Mouse (Mus musculus) NIH3T3 (cell line): ENCODE data around the gene AA467197.
A peak's percentile ranks its signal among the peaks of the same experiment; 100 is the strongest.

Experiments
- DNase-seq: peaks from one replicate; pipeline ENCODE4 v3.0.0-alpha.2; 2012; ENCODE audit warnings: low read depth

AA467197 gene

GRCm38 (mm10) chr2:122638029-122638428, 1.2 kb downstream of the AA467197 start:
- DNase-seq = no peak

- no peak for DNase-seq
Measured at GRCm38 (mm10) chr2:122638673-122639072, 1.9 kb downstream of the AA467197 start.

- peak; percentile 70 for DNase-seq
Measured at GRCm38 (mm10) chr2:122652096-122653084, 15.6 kb downstream of the AA467197 start.

GRCm38 (mm10) chr2:122656052-122656451, 19.3 kb downstream of the AA467197 start:
- no peak for DNase-seq

- DNase-seq = no peak
Measured at GRCm38 (mm10) chr2:122656767-122657166, 20.0 kb downstream of the AA467197 start.

DNA sequence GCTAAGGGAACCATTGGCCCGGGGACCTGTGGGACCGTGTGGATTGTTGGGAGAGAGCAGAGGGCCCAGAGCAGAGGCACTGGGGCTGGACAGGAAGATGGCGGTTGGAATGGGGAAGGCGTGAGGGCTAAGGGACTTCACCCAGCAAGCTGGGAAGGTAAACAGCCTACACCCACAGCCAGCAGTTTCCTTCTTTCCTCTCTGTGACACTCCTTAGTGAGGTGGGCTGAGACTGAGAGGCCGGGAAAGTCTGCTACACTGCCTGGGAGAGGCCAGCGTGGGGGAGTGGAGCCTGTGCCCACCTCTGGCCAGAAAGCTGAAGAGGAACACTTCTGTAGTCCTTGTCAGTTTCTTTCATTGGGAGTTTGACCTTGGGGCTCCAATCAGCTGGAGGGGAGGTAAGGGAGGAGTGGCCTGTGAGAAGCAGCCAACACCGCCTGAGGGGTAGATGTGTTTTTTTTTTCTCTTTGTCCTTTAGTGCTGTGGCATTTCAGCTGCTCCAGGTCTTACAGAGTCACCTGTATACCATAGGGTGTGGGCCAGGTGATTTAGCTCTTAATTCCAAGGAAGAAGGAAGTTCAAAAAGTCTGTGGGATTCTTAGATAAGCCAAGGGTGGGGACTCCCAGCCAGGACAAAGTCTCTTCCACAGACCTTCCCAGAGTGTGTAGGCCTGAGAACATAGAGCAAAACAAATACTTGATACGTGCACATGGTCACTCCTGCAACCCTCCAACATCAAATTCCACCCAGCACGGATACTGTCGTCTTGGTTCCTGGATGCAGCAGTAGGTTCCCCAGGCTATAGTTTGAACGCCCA, 21.1 kb downstream of the AA467197 start:
- DNase-seq = no peak

- DNase-seq = no peak
Measured at GRCm38 (mm10) chr2:122659825-122660224, 23.0 kb downstream of the AA467197 start.

- peak; percentile 54 for DNase-seq
Measured at GRCm38 (mm10) chr2:122665253-122665972, 28.6 kb downstream of the AA467197 start.

DNA sequence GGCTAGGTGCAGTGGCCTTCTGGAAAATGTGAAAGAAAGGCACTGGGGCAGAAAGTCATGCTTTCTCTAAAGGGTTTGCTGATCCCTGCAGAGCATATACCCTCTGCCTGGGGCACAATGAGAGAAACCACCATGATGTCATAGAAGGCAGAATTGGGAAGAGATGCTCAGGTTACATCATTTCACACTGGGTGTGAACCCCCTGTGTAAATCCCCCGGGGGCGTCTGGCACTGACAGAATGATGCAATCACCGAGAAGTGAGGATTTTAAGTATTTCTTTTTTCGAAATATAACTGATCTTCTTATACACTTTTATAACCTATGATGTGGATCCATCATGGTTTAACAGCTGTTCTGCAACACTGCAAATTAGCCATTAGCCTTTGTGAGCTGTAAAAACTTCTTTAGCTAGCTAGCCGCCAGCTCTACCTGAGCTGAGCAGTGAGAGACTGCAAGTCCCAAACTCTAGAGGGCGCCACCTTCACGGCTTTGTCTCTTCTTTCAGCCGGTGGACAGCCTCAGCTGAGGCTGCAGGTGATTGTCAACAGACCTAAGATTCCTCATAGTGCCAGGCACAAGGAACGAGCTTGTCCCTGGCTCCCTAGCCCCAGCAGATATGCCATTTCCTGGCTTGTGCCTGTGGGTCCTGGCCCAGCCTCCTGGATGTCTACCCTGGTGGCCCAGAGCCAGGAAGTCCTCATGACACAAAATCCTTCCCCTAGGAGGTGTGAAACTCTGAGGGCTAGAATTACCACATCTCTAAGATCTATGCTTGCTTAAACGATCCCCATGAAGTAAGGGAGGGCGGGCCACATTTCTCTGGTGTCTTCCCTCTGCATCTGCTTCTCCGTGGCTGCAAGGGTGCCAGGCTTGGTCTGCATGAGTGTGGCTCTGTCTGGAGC, 29.4 kb downstream of the AA467197 start:
- peak; percentile 58 for DNase-seq

DNA sequence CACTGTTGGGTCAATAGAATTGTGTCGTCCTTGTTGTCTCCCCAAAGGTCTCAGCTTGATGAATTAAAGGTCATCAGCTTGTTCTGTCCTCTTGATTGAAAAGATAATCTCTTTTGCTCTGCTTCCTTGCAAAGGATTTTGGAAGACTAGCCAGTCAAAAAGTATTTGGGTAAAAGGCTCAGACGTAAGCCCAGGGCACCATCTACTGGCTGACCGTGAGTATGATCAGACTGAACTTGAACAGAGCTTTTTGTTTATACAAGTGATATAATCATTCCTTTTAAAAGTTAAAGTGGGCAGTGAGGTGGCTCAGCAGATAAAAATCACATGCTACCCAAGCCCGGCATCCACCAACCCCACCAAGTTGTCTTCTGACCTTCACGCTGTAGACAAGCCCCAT, 31.1 kb downstream of the AA467197 start:
- DNase-seq = peak; percentile 85

- no peak for DNase-seq
Measured at GRCm38 (mm10) chr2:122671714-122672113, 34.9 kb downstream of the AA467197 start.

DNA sequence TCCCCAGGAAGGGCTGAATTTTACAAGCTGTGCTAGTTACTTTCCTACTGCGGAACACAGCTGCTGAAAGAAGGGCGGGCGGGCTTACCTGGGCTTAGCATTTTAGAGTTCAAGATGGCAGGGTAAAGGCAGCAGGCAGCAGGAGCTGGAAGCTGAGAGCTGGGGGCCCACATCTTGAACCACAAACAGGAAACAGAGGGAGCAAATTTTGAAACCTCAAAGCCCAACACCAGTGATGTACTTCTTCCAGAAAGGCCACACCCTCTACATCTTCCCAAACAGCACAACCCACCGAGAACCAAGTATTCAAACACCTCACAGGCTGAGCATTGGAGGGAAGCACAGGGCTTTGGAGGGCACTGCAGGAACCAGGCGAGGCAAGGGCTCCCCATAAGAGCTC, 36.1 kb downstream of the AA467197 start:
- DNase-seq = no peak

GRCm38 (mm10) chr2:122675126-122675525, 38.3 kb downstream of the AA467197 start:
- DNase-seq = no peak

DNA sequence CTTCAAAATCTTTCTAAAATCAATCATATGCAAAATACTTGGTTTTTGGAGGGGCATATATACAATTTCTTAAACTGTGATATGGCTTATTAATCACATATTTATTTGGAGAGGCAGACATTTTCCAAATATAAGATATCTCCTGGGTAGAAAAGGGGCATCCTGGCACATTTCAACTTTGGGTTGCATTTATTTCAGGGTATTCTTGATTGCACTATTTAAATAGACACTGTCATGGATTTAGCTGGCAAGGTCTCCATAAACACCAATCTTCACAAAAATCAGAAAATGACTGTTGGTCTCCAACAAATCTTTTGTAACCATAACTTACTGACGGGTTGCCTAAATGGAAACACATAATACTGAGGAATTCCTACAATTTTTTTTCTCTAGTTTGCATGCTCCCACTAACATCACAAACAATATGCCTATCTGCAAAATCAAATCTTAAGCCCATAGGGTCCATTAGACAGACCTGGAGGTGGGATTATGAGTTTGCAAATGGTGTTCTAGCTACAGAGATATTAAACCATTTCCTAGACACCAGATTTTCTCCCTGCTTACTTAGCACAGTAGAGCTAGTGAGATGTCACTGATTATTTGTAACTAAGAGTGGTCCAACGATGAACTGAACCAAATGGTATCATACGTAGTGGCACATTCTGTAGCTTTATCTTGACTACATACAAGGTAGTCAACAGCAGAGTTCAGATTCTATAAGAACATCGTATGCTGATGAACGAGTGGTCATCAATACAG, 44.8 kb downstream of the AA467197 start:
- DNase-seq = peak; percentile 48

GRCm38 (mm10) chr2:122682520-122682919, 45.7 kb downstream of the AA467197 start:
- DNase-seq = no peak

- no peak for DNase-seq
Measured at GRCm38 (mm10) chr2:122683641-122684040, 46.9 kb downstream of the AA467197 start.

GRCm38 (mm10) chr2:122686665-122687064, 49.9 kb downstream of the AA467197 start:
- DNase-seq = peak; percentile 73
